Mouse (Mus musculus) yolk sac, embryonic 10.5 days (tissue): ENCODE data around the gene Cbx7.
"Not testable (repeated sequence)": the region's sequence is repeated elsewhere in the genome, so short reads cannot be mapped to it uniquely, and the experiment has no call there.

Source experiments
- DNase-seq: peaks from one replicate; pipeline ENCODE4 v3.0.0-alpha.2; 2017; ENCODE audit warnings: low spot score

The Cbx7 gene

DNA sequence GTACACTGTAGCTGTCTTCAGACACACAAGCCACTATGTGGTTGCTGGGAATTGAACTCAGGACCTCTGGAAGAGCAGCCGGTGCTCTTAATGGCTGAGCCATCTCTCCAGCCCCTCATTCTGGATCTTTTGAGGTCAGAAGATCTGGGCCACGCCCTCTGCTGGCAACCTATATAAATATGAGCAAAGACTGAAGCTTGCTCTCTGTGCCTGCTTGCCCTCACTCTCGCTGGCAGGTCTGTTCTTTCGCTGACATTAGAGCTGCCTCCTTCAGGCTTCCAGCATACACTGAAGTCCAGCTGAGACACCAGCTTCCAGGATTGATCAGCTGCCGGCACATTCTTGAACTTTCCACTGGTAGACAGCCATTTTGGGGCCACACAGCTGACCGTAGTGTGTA is 23.2 kb downstream of the Cbx7 start:
- DNase-seq, result no peak

DNA sequence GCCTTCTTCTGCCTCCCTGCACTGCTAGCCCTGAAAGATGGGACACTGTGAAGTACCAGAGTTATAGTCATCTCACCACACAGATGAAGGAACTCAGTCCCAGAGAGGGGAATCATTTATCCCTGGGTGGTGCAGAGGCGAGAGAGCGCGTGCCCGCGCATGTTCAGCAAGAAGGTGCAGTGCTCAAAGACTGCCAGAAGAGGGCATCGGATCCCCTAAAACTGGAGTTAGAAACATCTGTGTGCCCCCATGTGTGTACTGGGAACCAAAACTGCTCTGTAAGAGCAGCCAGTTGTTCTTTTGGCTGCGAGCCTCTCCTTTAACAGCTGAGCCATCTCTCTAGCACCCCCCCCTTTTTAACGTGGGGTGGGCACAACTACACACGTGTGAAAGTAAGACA is 24.1 kb downstream of the Cbx7 start:
- DNase-seq, result no peak

DNA sequence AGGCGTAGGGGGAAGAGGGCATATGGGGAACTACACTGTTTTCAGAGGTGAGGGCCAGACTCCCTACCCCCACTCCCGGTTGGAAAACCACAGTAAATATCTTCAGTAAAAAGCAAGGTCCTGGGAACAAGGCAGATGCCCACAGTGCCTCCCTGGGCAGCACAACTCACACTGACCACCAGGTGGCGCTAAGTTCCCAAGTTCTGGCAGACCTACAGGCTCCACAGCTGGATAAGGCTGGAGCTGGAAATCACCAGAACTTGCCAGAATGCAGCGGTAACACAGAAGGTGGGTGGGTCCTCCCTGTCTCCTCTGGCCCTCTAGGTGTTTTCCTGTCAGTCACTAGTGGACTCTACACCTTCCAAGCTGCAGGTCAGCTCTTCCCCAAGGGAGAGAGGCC is 24.9 kb downstream of the Cbx7 start:
- DNase-seq, result peak; percentile 79

GRCm38 (mm10) chr15:79944948-79945347 is 26.0 kb downstream of the Cbx7 start:
- no peak for DNase-seq

GRCm38 (mm10) chr15:79943584-79943983 is 27.3 kb downstream of the Cbx7 start:
- no peak for DNase-seq

DNA sequence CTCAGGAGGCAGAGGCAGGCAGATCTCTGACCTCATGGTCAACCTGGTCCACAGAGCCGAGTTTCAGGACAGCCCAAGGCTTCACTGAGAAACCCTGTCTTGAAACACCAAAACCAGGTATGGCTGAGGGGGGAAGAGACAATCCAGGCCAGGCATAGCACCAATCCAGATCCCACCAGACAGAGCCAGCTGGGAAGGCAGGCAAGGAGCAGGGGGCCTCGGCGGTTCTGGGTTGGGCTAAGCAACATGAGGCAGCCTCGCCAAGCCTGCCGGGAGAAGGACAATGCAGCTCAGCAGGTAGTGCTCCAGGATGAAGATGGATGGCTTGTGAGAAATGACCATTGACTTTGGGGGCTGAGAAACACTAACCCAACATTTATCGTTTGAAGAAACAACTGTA is 28.4 kb downstream of the Cbx7 start:
- no peak for DNase-seq

DNA sequence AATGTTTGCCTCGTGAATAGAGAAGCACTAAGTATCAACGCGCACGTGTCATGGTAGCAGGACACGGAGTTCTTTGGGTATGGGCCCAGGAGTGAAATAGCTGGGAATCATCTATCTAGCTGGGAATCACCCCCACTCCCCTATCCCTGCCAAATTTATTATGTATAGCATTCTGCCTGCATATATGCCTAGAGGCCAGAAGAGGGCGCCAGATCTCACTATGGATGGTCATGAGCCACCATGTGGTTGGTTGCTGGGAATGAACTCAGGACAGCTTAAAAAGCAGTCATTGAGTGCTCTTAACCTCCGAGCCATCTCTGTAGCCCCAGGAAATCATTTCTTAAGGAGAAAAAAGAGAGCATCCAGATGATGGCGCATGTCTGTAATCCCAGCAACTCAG is 30.0 kb downstream of the Cbx7 start:
- DNase-seq, result no peak

DNA sequence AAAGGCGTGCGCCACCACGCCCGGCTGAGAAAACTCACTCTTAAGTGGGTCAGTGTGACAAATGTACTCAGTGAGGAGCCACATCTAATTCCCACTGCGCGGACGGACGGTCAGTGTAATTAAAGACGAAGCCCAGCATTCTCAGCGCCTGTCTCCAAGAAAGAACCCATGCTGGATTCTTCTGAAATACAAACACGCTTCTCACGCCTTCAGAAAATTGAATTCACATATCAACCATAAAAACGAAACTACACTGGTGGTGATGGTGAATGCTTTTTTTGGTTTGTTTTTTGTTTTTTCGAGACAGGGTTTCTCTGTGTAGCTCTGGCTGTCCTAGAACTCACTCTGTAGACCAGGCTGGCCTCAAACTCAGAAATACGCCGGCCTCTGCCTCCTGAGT is 31.0 kb downstream of the Cbx7 start:
- no peak for DNase-seq

DNA sequence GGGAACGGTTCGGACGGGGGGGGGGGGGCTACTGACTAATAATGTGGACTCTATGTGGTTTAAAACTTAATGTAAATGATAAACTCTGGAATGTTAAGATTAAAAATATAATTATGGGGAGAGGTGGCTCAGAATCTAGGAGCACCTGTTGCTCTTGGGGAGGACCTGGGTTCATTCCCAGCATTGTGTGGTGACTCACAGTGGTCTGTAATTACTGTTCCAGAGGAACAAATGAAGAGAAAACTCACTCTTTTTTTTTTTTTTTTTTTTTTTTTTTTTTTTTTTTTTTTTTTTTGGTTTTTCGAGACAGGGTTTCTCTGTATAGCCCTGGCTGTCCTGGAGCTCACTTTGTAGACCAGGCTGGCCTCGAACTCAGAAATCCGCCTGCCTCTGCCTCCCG is 31.4 kb downstream of the Cbx7 start:
- DNase-seq, result not testable (repeated sequence)

DNA sequence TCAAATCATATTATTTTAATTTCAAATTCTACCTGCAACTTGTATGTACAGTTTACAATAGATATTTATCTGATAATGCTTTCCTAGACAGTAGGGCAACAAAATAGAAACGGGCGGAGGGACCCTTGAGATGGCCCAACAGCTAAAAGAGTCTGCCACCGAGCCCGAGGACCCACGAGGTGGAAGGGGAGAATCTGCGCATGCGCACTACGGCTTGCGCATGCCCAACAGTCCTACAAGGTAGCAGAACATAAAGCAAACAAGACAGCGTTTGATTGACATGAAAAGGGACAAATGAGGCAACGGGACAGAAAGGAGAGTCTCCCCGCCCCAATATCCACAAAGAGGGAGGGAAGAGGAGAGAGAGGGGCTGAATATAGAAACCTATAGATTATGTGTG is 31.9 kb downstream of the Cbx7 start:
- DNase-seq, result no peak

- DNase-seq, result no peak
Observed at GRCm38 (mm10) chr15:79936374-79936751, 34.6 kb downstream of the Cbx7 start.

GRCm38 (mm10) chr15:79935654-79936373 is 35.1 kb downstream of the Cbx7 start:
- DNase-seq, result no peak

DNA sequence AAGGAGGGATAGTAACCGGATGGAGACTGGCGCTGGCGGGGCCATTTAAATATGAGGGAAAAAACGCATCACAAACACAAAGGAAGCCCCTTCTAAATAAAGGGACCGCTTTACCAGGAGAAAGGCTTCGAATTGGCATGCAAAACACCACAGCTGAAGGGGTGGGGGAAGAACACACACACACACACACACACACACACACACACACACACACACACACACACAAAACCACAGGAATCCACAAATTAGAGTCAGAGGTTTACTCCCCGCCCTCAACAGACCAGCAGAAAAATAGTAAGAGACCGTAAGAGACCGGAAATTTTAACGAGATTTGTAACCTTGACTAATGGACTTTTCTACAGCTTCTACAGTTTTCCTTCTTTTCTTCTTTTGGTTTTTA is 36.1 kb downstream of the Cbx7 start:
- no peak for DNase-seq

DNA sequence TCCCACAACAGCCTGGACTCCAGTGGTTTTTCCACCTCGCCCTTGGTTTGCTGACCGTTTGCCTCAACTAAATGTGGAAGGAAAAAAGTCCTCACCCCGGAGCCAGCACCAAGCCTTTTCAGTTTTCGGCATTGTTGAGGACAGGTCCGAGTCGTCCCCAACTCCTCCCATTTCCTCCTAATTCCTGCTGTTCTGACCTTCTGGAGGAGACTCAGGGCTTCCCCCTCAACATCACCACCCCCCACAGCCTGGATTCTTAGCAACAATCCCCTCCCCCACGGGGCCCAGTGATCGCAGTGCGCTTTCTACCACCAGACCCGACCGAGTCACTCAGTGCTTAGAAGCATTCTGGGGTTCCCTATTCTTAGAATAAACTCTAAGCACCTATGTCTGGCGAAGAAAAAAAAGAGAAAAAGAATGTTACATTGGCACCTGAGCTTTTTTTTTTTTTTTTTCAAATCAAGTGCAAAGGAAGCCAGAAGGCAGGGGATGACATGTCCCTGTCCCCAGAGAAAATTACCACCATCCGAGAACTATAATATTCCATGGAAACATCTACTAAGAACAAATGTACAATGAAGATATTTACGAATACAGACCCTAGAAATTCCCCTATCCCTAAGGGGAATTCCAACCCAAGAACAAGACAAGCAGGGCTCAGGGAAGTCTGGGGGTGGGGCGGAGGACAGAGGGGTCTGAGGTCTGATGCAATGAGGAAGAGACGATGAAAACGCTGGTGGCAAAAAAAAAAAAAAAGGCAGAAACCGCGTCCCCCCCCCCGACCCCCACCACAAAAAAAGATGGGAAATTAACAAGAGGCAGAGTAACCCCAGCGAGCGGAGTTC is 37.0 kb downstream of the Cbx7 start:
- DNase-seq, result no peak

DNA sequence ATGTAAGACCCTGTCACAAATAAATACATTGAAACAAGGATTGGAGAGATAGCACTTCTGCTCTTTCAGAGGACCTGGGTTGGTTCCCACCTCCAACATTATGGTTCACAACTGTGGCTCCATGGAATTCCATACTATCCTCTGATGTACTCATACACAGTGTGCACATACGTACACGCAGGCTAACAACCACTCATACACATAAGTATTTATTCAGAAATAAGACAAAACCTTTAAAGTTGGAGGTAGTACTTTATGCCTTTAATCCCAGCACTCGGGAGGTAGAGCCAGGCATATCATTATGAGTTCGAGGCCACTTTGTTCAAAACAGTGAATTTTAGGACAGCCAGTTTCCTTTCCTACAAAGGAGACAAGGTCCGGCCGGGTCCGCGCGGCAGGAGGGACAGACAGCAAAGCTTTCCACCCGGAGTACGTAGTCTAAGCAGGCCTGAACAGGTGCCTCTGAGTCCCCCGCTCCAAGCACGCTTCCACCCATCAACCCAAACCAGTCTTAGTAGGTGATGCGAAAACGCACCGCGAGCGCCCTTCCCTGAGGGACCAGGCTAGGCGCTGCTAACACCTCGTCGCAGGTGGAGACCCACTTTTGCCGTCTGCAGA is 37.8 kb downstream of the Cbx7 start:
- DNase-seq, result no peak

DNA sequence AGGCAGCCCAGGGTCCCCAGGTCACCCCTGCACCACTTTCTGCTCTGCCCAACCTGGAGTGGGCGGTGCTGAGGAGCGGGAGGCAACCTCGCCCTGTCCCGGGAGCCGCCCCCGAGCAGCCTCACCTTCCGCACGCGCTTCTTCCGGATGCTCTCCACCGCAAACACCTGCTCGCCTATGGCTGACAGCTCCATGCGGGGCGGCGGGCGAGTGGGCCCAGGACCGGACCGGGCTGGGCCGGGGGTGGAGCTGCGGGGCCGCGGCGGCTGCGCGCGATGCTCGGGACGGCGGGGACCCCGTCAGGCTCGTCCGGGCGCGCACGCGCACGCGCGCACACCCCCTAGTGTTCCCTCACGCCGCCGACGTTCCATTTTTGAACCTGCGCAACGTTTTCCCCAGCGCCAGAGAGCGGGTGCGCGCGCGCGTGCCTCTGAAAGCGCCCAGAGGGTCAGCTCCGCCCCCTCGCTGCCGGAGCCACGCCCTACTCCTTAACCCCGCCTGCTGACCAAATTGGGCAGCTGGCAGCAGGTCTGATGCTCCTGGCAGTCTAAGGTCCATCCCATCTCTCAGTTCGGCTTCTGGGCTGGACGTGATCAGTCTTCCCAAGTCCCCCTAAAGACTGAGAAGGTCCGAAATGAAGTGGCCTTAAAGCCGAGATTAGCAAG is 38.5 kb downstream of the Cbx7 start:
- DNase-seq, result peak; percentile 90

DNA sequence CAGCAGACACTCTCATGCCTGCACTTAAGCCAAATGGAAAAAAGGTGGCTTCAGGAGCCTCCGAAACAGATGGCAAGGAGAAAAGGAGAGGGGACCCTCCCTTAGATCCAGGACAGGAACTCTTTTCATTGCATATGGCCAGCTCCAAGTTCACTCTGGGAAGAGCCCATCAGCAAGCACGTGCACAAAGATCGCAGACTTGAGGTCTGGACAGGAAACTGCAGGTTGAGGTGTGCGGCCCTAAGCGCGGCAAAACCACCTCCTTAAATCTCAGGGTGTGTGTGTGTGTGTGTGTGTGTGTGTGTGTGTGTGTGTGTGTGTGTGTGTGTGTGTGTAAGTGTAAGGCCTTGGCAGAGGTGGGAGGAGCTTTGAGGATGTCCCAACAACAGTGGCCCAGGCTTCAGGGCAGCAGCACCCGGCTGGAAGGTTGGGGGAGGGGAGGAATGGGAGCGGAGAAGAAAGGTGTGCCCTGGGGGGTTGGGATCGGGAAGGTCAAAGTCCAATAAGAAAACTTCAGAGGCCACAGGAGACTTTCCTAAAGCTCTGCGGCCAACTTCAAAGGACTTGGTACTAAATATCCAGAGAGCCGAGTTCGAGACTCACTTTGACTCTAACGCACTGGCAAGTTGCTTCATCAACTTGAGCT is 39.3 kb downstream of the Cbx7 start:
- DNase-seq, result peak; percentile 78

- no peak for DNase-seq
Observed at GRCm38 (mm10) chr15:79929734-79930133, 41.2 kb downstream of the Cbx7 start.

GRCm38 (mm10) chr15:79928736-79929135 is 42.2 kb downstream of the Cbx7 start:
- no peak for DNase-seq

GRCm38 (mm10) chr15:79928316-79928715 is 42.6 kb downstream of the Cbx7 start:
- no peak for DNase-seq

DNA sequence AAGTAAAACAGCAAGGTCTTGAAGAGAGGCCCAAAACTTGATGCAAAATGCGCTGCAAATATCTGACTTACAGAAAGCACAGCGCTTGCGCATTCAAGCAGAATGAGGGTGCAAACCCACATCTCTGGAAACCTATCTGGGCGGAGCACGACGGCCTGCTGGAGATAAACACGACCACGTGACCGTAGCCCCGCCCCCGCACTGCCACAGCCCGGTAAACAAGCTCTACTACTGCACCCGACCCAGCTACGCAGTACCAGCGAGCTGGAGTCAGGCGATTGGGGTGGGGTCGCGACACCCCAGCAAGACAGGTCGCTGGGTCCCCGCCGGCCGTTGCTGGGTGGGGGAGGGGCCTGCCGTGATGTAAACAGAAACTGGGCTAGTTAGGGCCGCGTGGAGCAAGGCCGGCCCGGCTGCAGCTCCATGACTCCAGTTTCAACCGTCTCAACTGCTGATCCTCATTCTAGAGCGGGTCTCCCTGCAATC is 43.2 kb downstream of the Cbx7 start:
- peak; percentile 88 for DNase-seq

DNA sequence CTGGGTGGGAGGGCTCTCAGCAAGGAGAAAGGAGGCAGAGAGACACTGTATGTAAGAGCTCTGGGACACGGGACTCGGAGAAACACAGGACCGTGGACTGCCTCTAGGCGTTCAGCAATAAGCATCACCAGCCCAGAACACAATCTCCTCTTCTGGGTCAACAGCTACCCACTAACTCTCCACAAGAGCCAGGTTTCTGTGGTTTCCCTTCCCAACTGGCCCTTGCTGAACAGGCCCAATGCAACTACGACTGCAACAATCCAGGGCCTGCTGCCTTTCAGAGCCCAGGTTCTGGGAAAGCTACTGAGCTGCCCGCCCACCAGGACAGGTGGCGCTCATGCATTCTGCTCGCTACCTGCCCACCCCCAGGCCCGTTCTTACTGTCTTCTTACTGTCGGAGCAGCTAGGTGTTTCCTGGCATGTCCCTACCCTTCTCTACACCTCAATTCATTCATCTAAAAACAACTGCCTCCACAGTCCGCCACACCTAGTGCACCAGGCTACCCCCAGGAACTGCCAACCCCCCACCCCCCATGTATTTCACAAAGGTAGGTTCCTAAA is 44.0 kb downstream of the Cbx7 start:
- DNase-seq, result no peak
